Mouse (Mus musculus) midbrain, embryonic 13.5 days (tissue): ENCODE results near the gene Wwtr1. TPM values are rescaled to one million over a fixed set of nuclear protein-coding genes. Genes with fewer than 3 reads are reported as not detected.

Experiments used
- ATAC-seq: fragments of 200-750 bp; cut with Nextera tagmentation; 2 replicates; pipeline ENCODE4 v1.8.0; 2017; ENCODE audit warnings: mild to moderate bottlenecking, moderate TSS enrichment, moderate library complexity
- H3K27ac ChIP-seq: fragments of 300-500 bp; sonication (generic); 2 replicates; pipeline ENCODE4 v1.5.1; 2015; ENCODE audit warnings: inconsistent platforms, mild to moderate bottlenecking, moderate library complexity
- H3K27me3 ChIP-seq: fragments of 300-500 bp; sonication (generic); 2 replicates; pipeline ENCODE4 v1.6.1; 2015; ENCODE audit warnings: mild to moderate bottlenecking, inconsistent platforms
- H3K36me3 ChIP-seq: fragments of 300-500 bp; sonication (generic); 2 replicates; pipeline ENCODE4 v1.6.1; 2015; ENCODE audit warnings: mild to moderate bottlenecking, inconsistent platforms
- H3K4me1 ChIP-seq: fragments of 300-500 bp; sonication (generic); replicated peaks from 2 replicates; pipeline ENCODE4 v1.6.1; 2015; ENCODE audit warnings: inconsistent platforms
- H3K4me2 ChIP-seq: fragments of 300-500 bp; sonication (generic); replicated peaks from 2 replicates; pipeline ENCODE4 v1.6.1; 2015; ENCODE audit warnings: moderate library complexity, mild to moderate bottlenecking, inconsistent platforms
- H3K4me3 ChIP-seq: fragments of 300-500 bp; sonication (generic); replicated peaks from 2 replicates; pipeline ENCODE4 v1.5.1; 2015; ENCODE audit warnings: mild to moderate bottlenecking, inconsistent platforms
- H3K9ac ChIP-seq: fragments of 300-500 bp; sonication (generic); replicated peaks from 2 replicates; pipeline ENCODE4 v1.6.1; 2015; ENCODE audit warnings: mild to moderate bottlenecking, inconsistent platforms
- H3K9me3 ChIP-seq: fragments of 300-500 bp; sonication (generic); 2 replicates; pipeline ENCODE4 v1.6.1; 2016; ENCODE audit warnings: mild to moderate bottlenecking, inconsistent platforms
- WGBS: fragments of 180-500 bp; shearing (Covaris S2); methylation state at CpG from one replicate; pipeline ENCODE4 v1.1.7; 2015; 5-methylcytosine and 5-hydroxymethylcytosine counted together
- polyA plus RNA-seq: library from polyadenylated mRNA; unstranded; fragments of >200 nt; fragmentation: Nextera tagmentation; extraction: Ambion mirVana; gene quantifications from 2 replicates; pipeline ENCODE4 v1.2.1, GENCODE M21; 2015

Gene Wwtr1
- polyA plus RNA-seq, 1 experiment from 2014 or later, result 8.1 TPM

- Histone ChIP-seq H3K36me3 (no peaks in the 10 kb centered on the region), H3K27me3 (no peaks in the 10 kb centered on the region), H3K4me2 (no peak overlapping the region), H3K9me3 (no peaks in the 10 kb centered on the region), H3K27ac (no peak overlapping the region), H3K4me3 (no peak overlapping the region), H3K9ac (no peak overlapping the region), H3K4me1 (peaks cover 3% of the 10 kb centered on the region)
- WGBS, result 94% methylated on average over 10 of the region's 10 CpGs
- ATAC-seq, result no peak
Observed at GRCm38 (mm10) chr3:57580426-57581195, 4.9 kb upstream of the Wwtr1 start.

DNA sequence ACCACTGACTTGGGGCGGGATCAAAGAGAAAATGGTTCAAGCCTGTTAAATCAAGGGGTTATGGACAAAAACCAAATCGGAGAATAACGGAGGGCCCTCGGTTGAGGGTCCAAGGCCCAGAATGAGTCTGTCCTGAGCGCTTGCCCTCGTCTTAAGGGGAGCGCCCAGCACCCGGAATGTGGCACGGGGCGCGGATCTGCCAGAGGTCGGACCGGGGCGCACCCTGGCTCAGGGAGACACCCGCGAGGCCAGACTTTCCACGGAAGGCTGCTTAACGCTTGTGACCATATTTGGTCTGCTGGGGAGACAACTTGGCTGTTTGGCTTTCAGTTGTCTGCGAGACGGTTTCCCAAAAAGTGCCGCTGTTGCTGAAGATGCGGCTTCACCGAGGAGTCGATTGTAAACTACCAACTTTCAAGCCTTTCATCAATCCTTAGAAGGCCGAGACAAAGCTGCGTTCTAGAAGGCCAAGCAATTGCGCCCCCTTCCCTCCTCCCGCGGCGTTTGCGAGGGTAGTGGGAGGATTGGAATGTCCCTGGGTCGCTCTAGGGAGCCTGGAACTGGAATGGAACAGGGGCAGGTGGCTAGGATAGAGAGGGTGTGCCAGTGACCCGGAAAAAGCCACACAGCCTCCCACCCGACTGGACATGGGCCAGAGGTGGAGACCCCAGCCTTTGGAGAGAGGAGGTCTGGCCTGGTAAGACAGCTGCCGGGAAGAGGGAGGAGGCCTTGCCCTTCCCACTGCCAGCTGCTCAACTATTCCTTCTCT is 530 bp upstream of the Wwtr1 start:
- peak; percentile 71 for ATAC-seq
- Histone ChIP-seq H3K36me3 (no peaks in the 10 kb centered on the region), H3K27ac (peak overlapping the region; percentile 65), H3K27me3 (peaks cover 4% of the 10 kb centered on the region; the same call in 1 of the 2 replicates), H3K4me2 (peak overlapping the region; percentile 98), H3K4me3 (peak overlapping the region; percentile 76), H3K9me3 (no peaks in the 10 kb centered on the region), H3K9ac (peak overlapping the region; percentile 72), H3K4me1 (peaks cover 13% of the 10 kb centered on the region)
- under 1% methylated on average over 35 of the region's 35 CpGs for WGBS

DNA sequence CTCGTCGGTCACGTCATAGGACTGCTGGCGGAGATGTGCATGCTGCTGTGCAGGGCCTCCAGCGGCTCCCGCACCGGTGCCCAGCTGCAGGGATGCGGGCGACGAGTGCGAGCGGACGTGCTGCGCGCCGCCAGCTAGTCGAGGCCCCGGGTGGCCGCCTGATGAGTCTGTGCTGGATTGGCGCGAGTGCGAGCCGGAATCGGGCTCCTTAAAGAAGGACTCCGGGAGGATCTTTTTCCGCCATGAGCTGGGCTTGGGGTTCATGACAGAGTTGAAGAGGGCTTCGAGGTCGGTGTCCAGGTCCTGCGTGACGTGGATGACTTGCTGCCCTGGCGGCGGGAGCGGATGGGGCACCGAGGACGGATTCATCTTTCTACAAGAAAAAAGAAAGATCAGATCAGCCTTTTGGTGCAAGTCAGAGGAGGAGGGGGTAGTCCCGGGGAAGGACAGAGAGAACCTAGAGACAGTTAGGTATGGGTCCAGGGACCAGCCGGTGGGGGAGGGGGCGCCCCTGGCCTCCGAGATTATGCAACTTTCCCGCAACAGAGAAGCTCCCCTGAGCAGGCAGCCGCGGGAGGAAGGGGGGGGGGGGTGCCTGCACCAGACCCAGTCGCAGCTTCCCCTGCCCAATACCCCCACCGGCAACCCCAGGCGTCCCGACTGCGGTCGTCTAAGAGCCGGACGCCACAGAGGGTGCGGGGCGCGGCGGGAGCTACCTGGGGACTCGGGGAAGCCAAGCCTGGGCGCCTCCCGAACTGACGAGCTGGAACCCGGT is 638 bp downstream of the Wwtr1 start:
- Histone ChIP-seq H3K27me3 (peaks cover 4% of the 10 kb centered on the region; the same call in 1 of the 2 replicates), H3K4me2 (peak overlapping the region; percentile 98), H3K27ac (peak overlapping the region; percentile 65), H3K4me1 (peaks cover 13% of the 10 kb centered on the region), H3K4me3 (peak overlapping the region; percentile 76), H3K36me3 (no peaks in the 10 kb centered on the region), H3K9me3 (no peaks in the 10 kb centered on the region), H3K9ac (peak overlapping the region; percentile 72)
- WGBS, result under 1% methylated on average over 59 of the region's 59 CpGs
- peak; percentile 86 for ATAC-seq

DNA sequence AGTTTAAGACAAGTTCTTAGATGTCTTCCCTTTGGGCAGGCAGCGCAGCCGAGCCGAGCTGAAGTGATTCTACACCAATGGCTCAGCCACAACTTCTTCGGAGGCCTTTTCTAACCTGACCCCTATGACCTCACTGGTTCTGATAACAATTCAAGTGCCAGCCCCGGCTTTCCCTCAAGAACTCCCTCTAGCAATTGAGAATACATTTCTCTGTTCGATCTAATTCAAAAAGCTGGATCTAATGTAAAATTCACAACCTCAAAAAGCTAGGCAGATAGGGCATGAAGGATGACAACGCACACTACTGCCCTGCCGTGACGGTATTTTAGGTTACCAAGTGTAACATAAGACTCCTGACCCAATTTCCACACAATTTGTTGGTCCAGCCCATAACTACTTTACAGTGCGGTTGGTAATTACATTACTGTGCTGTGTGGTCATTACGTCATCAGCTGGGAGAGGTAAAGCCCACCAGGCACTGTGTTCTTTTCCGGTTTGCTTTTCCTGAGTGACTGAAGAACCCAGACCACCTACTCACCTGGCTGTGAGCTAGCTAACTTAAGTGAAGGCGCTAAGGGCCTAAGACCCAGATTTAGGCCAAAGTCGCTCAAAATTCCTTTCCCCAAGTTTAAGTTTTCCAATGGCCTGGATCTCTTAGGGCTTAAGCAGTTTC is 1.7 kb downstream of the Wwtr1 start:
- Histone ChIP-seq H3K9me3 (no peaks in the 10 kb centered on the region), H3K4me1 (peaks cover 13% of the 10 kb centered on the region)

DNA sequence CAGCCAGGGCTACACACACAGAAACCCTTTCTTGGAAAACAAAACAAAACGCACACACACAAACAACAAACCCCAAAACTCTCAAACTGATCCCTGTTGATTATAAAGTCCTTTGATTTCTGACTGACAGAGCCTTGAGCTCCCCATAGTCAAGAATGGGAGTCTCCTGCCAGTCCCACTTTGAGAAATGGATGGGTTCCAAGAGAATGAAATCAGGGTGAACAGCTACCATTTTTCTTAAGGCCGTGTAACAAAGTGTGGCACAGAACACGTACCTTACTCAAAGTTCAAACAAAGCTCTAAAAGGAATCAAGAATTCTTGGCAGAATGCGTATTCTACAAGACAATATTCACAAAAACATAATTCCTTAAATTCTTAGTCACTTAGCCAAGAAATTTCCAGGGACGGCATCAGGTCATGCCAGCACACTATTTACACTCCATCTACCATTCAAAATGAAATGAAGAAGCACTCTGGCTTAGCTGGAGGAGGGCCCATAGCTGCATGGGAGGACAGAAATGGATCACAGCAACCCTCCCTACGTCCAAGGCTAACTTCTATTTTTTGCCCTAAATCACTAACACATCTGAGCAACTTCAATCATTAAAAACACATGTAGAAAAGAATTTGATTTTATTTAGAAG is 3.3 kb downstream of the Wwtr1 start:
- H3K4me1 ChIP-seq, result peaks cover 13% of the 10 kb centered on the region
- 80% methylated on average over 6 of the region's 6 CpGs for WGBS
- no peak overlapping the region for H3K27ac ChIP-seq
- H3K4me3 ChIP-seq, result no peak overlapping the region
- peaks cover 4% of the 10 kb centered on the region; the same call in 1 of the 2 replicates for H3K27me3 ChIP-seq
- ATAC-seq, result no peak
- H3K4me2 ChIP-seq, result 0 out of 2 replicates have a peak overlapping the region, but pooled peaks have one; percentile 5
- H3K9ac ChIP-seq, result no peak overlapping the region
- no peaks in the 10 kb centered on the region for H3K9me3 ChIP-seq
- H3K36me3 ChIP-seq, result no peaks in the 10 kb centered on the region

More for the DNA sequence above, 1.7 kb downstream of the Wwtr1 start:
- Histone ChIP-seq H3K27me3 (peaks cover 4% of the 10 kb centered on the region; the same call in 1 of the 2 replicates), H3K4me2 (peak overlapping the region; percentile 98), H3K9ac (peak overlapping the region; percentile 72), H3K36me3 (no peaks in the 10 kb centered on the region), H3K4me3 (peak overlapping the region; percentile 76), H3K27ac (no peak overlapping the region)
- ATAC-seq, result no peak
- 50% methylated on average over 14 of the region's 14 CpGs for WGBS

GRCm38 (mm10) chr3:57566655-57567054 is 9.1 kb downstream of the Wwtr1 start:
- H3K9ac ChIP-seq, result no peak overlapping the region
- no peak overlapping the region for H3K4me3 ChIP-seq
- H3K4me1 ChIP-seq, result 0 out of 2 replicates have a peak, but pooled peaks cover 4% of the 10 kb centered on the region
- ATAC-seq, result no peak
- H3K27me3 ChIP-seq, result no peaks in the 10 kb centered on the region
- H3K36me3 ChIP-seq, result no peaks in the 10 kb centered on the region
- H3K27ac ChIP-seq, result no peak overlapping the region
- 92% methylated on average over 5 of the region's 5 CpGs for WGBS
- no peaks in the 10 kb centered on the region for H3K9me3 ChIP-seq
- H3K4me2 ChIP-seq, result no peak overlapping the region

GRCm38 (mm10) chr3:57563627-57564026 is 12.1 kb downstream of the Wwtr1 start:
- Histone ChIP-seq H3K27ac (no peak overlapping the region), H3K4me2 (no peak overlapping the region), H3K36me3 (no peaks in the 10 kb centered on the region), H3K4me1 (0 out of 2 replicates have a peak, but pooled peaks cover 4% of the 10 kb centered on the region), H3K9ac (no peak overlapping the region), H3K4me3 (no peak overlapping the region), H3K9me3 (no peaks in the 10 kb centered on the region), H3K27me3 (no peaks in the 10 kb centered on the region)
- no peak for ATAC-seq
- 93% methylated on average over 5 of the region's 5 CpGs for WGBS

DNA sequence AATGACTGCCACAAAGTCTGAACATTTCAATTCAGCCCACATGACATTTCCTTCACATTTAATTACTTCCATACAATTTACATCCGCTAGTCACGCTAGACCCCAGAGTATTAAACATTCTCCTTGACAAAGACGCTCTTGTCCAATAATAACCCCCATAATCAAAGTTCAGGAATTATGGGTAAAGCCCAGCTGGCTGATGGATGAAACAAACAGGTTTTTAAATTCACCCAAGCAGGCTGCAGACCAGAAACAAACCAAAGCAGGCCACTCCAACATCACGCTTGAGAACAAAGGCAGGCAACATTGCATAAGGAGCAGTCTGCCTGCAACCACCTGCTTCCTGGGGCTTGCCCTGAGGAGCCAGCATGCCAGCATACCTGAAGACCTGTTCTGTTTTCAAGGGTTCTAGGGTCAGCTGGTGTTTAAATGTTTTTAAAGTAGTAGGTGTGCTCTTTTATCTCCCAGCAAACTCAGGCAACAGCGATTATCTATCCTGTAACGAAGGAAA is 12.7 kb downstream of the Wwtr1 start:
- no peak overlapping the region for H3K4me3 ChIP-seq
- H3K9me3 ChIP-seq, result no peaks in the 10 kb centered on the region
- ATAC-seq, result no peak
- H3K4me1 ChIP-seq, result 0 out of 2 replicates have a peak, but pooled peaks cover 4% of the 10 kb centered on the region
- H3K27me3 ChIP-seq, result no peaks in the 10 kb centered on the region
- H3K4me2 ChIP-seq, result no peak overlapping the region
- no peak overlapping the region for H3K9ac ChIP-seq
- WGBS, result 64% methylated on average over 6 of the region's 6 CpGs
- H3K36me3 ChIP-seq, result no peaks in the 10 kb centered on the region
- H3K27ac ChIP-seq, result no peak overlapping the region

GRCm38 (mm10) chr3:57558761-57559160 is 16.9 kb downstream of the Wwtr1 start:
- H3K9me3 ChIP-seq, result no peaks in the 10 kb centered on the region
- H3K27ac ChIP-seq, result no peak overlapping the region
- H3K4me3 ChIP-seq, result no peak overlapping the region
- no peaks in the 10 kb centered on the region for H3K36me3 ChIP-seq
- no peak overlapping the region for H3K9ac ChIP-seq
- WGBS, result 99% methylated on average over 6 of the region's 6 CpGs
- ATAC-seq, result no peak
- 0 out of 2 replicates have a peak, but pooled peaks cover 4% of the 10 kb centered on the region for H3K4me1 ChIP-seq
- no peaks in the 10 kb centered on the region for H3K27me3 ChIP-seq
- H3K4me2 ChIP-seq, result no peak overlapping the region

DNA sequence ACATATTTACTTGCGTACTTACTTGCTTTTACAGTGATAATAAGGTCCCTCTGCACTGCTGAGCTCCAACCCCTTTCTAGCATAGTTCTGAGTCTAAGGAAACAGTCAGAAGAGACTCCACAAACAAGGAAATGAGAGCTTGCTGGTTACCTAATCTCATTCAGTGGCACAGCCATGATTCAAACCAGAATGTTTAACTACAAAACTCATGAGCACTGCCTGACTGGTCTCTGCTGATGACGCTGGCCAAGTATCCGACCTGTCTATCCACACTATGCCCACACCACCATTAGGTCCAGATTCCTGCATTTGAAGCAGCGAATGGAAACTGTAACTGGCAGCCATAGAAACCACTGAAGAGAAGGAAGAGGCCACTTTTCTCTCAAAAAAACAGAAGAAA is 18.3 kb downstream of the Wwtr1 start:
- no peaks in the 10 kb centered on the region for H3K9me3 ChIP-seq
- no peaks in the 10 kb centered on the region for H3K4me1 ChIP-seq
- 96% methylated on average over 4 of the region's 4 CpGs for WGBS
- no peak overlapping the region for H3K4me3 ChIP-seq
- H3K9ac ChIP-seq, result no peak overlapping the region
- no peak overlapping the region for H3K4me2 ChIP-seq
- H3K27ac ChIP-seq, result no peak overlapping the region
- ATAC-seq, result no peak
- H3K27me3 ChIP-seq, result no peaks in the 10 kb centered on the region
- H3K36me3 ChIP-seq, result no peaks in the 10 kb centered on the region

- whole genome bisulfite sequencing, result 62% methylated on average over 3 of the region's 3 CpGs
- H3K4me3 ChIP-seq, result no peak overlapping the region
- H3K4me2 ChIP-seq, result no peak overlapping the region
- H3K27me3 ChIP-seq, result no peaks in the 10 kb centered on the region
- H3K9ac ChIP-seq, result no peak overlapping the region
- H3K36me3 ChIP-seq, result no peaks in the 10 kb centered on the region
- ATAC-seq, result no peak
- no peaks in the 10 kb centered on the region for H3K4me1 ChIP-seq
- H3K27ac ChIP-seq, result no peak overlapping the region
- H3K9me3 ChIP-seq, result no peaks in the 10 kb centered on the region
Observed at GRCm38 (mm10) chr3:57555560-57555959, 20.1 kb downstream of the Wwtr1 start.
